Mouse (Mus musculus): ENCODE results near the gene Ddx31. TPM values are rescaled to one million over a fixed set of nuclear protein-coding genes. Genes with fewer than 3 reads are reported as not detected.

Ddx31 gene
- total and polyA plus RNA-seq, 3 experiments, result 20.9 to 26.0 TPM; not detected in 1

- TF ChIP-seq E2F4 (IDR thresholded peaks at IDR 0.05; ENCODE audit: borderline replicate concordance, low read depth, low read length) (no peak), CHD2 (IDR thresholded peaks at IDR 0.05; ENCODE audit: low read length) (no peak), TBP (IDR thresholded peaks at IDR 0.05; ENCODE audit: low read depth, low read length) (peak; percentile 47; the same call in 1 of the 2 replicates), NELFE (IDR thresholded peaks at IDR 0.05; ENCODE audit: low read depth, low read length) (no peak), CHD1 (IDR thresholded peaks at IDR 0.05; ENCODE audit: low read depth, low read length) (no peak), JUND (IDR thresholded peaks at IDR 0.05; ENCODE audit: low read depth, low read length) (no peak), GABPA (IDR thresholded peaks at IDR 0.05; ENCODE audit: low read depth, low read length) (0 out of 2 replicates have a peak, but pooled peaks have one; percentile 11), SMC3 (IDR thresholded peaks at IDR 0.05; ENCODE audit: low read depth, low read length) (no peak), POLR2AphosphoS5 (IDR thresholded peaks at IDR 0.05; ENCODE audit: borderline replicate concordance, low read depth, low read length) (no peak), USF1 (IDR thresholded peaks at IDR 0.05; ENCODE audit: low read depth, low read length) (peak; percentile 48; the same call in 1 of the 2 replicates), EP300 (IDR thresholded peaks at IDR 0.05; ENCODE audit: low read depth in 1 of 2, low read length in 2 of 2) (peak; percentile 35 to 68; a peak in 3 of 4 replicates), KAT2A (conservative IDR thresholded peaks at IDR 0.05; ENCODE audit: low read depth, low read length) (no peak), POLR2A (IDR thresholded peaks at IDR 0.05; ENCODE audit: control insufficient read depth in 1 of 2, insufficient read depth in 1 of 2, low read depth in 1 of 2, low read length in 2 of 2, poor library complexity in 1 of 2) (0 out of 4 replicates have a peak, but pooled peaks of 1 of the 2 experiments have one; percentile 43), MEF2A (IDR thresholded peaks at IDR 0.05; ENCODE audit: extremely low read depth, insufficient replicate concordance, low read depth, low read length, poor library complexity, severe bottlenecking) (no peak), ZKSCAN1 (IDR thresholded peaks at IDR 0.05; ENCODE audit: low read depth, low read length) (no peak), ETS1 (IDR thresholded peaks at IDR 0.05; ENCODE audit: low read depth, low read length) (peak; percentile 68; the same call in 1 of the 2 replicates), POLR2AphosphoS2 (IDR thresholded peaks at IDR 0.05; ENCODE audit: low read length) (no peak), MAFK (IDR thresholded peaks at IDR 0.05; ENCODE audit: borderline replicate concordance, low read depth, low read length) (no peak), MYB (IDR thresholded peaks at IDR 0.05; ENCODE audit: low read depth, low read length) (no peak)
These were observed 43.9 kb upstream of the Ddx31 start (continued) for GRCm38 (mm10) chr2:28796298-28796697.

GRCm38 (mm10) chr2:28797490-28798106 lies 42.6 kb upstream of the Ddx31 start:
- Histone ChIP-seq H3K27ac (ENCODE audit: control insufficient read depth, low read depth, low read length) (peak overlapping the region; percentile 63), H3K4me1 (ENCODE audit: control insufficient read depth in 1 of 2, insufficient read depth in 2 of 2, low read length in 2 of 2) (peaks cover 11 to 24% of the 10 kb centered on the region in 2 experiments), H3K27me3 (ENCODE audit: control insufficient read depth in 1 of 2, insufficient read depth in 2 of 2, low read length in 2 of 2) (no peaks in the 10 kb centered on the region), H3K79me2 (ENCODE audit: control insufficient read depth, insufficient read depth, low read length, poor library complexity) (no peaks in the 10 kb centered on the region), H3K9ac (ENCODE audit: control insufficient read depth, low read depth, low read length, poor library complexity, severe bottlenecking) (no peak overlapping the region; the same call in 1 of the 2 replicates), H3K36me3 (ENCODE audit: control insufficient read depth in 1 of 2, insufficient read depth in 2 of 2, low read length in 2 of 2) (peaks cover 0 to 23% of the 10 kb centered on the region in 2 experiments; a peak in 2 of 4 replicates), H3K4me3 (ENCODE audit: control insufficient read depth in 1 of 2, insufficient read depth in 1 of 2, low read depth in 2 of 2, low read length in 2 of 2) (peak overlapping the region; percentile 12 to 22; a peak in 3 of 4 replicates), H3K9me3 (replicated peaks; ENCODE audit: insufficient read depth, low read length) (no peaks in the 10 kb centered on the region)
- peak; percentile 75 for DNase-seq (ENCODE audit: low read depth, low spot score)
- TF ChIP-seq UBTF (IDR thresholded peaks at IDR 0.05; ENCODE audit: borderline replicate concordance, insufficient read depth, low read depth, low read length) (no peak), CTCF (IDR thresholded peaks at IDR 0.05 in 2 of 3, conservative IDR thresholded peaks at IDR 0.05 in 1 of 3; ENCODE audit: control insufficient read depth in 1 of 3, insufficient read depth in 1 of 3, low read depth in 2 of 3, low read length in 3 of 3, poor library complexity in 1 of 3, severe bottlenecking in 1 of 3) (no peak), JUND (IDR thresholded peaks at IDR 0.05; ENCODE audit: low read depth, low read length) (no peak), GATA1 (IDR thresholded peaks at IDR 0.05; ENCODE audit: low read depth, low read length) (peak; percentile 41), ZMIZ1 (IDR thresholded peaks at IDR 0.05; ENCODE audit: low read depth, low read length) (no peak), TBP (IDR thresholded peaks at IDR 0.05; ENCODE audit: low read depth, low read length) (no peak), GABPA (IDR thresholded peaks at IDR 0.05; ENCODE audit: low read depth, low read length) (no peak), MYB (IDR thresholded peaks at IDR 0.05; ENCODE audit: low read depth, low read length) (peak; percentile 80), TCF12 (IDR thresholded peaks at IDR 0.05; ENCODE audit: low read depth, low read length) (peak; percentile 29; the same call in 1 of the 2 replicates), TAL1 (IDR thresholded peaks at IDR 0.05; ENCODE audit: low read length) (peak; percentile 15; the same call in 1 of the 2 replicates), BHLHE40 (IDR thresholded peaks at IDR 0.05; ENCODE audit: borderline replicate concordance, low read depth, low read length) (no peak), USF2 (IDR thresholded peaks at IDR 0.05; ENCODE audit: borderline replicate concordance in 1 of 2, insufficient read depth in 1 of 2, low read depth in 1 of 2, low read length in 2 of 2) (no peak), MAZ (IDR thresholded peaks at IDR 0.05; ENCODE audit: low read depth, low read length) (peak; percentile 38; the same call in 1 of the 2 replicates), ZNF384 (IDR thresholded peaks at IDR 0.05; ENCODE audit: low read depth, low read length) (peak; percentile 73), MYC (IDR thresholded peaks at IDR 0.05; ENCODE audit: low read depth, low read length) (no peak), SMC3 (IDR thresholded peaks at IDR 0.05; ENCODE audit: low read depth, low read length) (no peak), MXI1 (IDR thresholded peaks at IDR 0.05; ENCODE audit: low read depth, low read length) (peak; percentile 50; the same call in 1 of the 2 replicates), EP300 (IDR thresholded peaks at IDR 0.05; ENCODE audit: low read depth in 1 of 2, low read length in 2 of 2) (peak; percentile 62 to 85), POLR2AphosphoS5 (IDR thresholded peaks at IDR 0.05; ENCODE audit: borderline replicate concordance, low read depth, low read length) (no peak), SIN3A (IDR thresholded peaks at IDR 0.05; ENCODE audit: low read length) (no peak; the same call in 1 of the 2 replicates)

All from MEL (cell line).